Mouse (Mus musculus) heart, embryonic 15.5 days (tissue): ENCODE measurements around the gene Gm18596. TPM values are rescaled to one million over a fixed set of nuclear protein-coding genes. Genes with fewer than 3 reads are reported as not detected.
"Not testable (repeated sequence)": the region's sequence is repeated elsewhere in the genome, so short reads cannot be mapped to it uniquely, and the experiment has no call there.

Experiments used
- ATAC-seq: fragments of 200-750 bp; cut with Nextera tagmentation; replicated peaks from 2 replicates; pipeline ENCODE4 v1.8.0; 2017; ENCODE audit warnings: low read depth, moderate TSS enrichment; ENCODE audit not compliant: insufficient number of reproducible peaks, insufficient read depth, low FRiP score
- H3K27ac ChIP-seq: fragments of 300-500 bp; sonication (generic); 2 replicates; pipeline ENCODE4 v1.5.1; 2015; ENCODE audit warnings: mild to moderate bottlenecking, inconsistent platforms
- H3K27me3 ChIP-seq: fragments of 300-500 bp; sonication (generic); 2 replicates; pipeline ENCODE4 v1.6.1; 2015; ENCODE audit warnings: inconsistent platforms
- H3K36me3 ChIP-seq: fragments of 300-500 bp; sonication (generic); 2 replicates; pipeline ENCODE4 v1.6.1; 2015; ENCODE audit warnings: mild to moderate bottlenecking, inconsistent platforms
- H3K4me1 ChIP-seq: fragments of 300-500 bp; sonication (generic); replicated peaks from 2 replicates; pipeline ENCODE4 v1.6.1; 2015; ENCODE audit warnings: inconsistent platforms
- H3K4me2 ChIP-seq: fragments of 300-500 bp; sonication (generic); 2 replicates; pipeline ENCODE4 v1.6.1; 2015; ENCODE audit warnings: inconsistent platforms, mild to moderate bottlenecking, moderate library complexity
- H3K4me3 ChIP-seq: fragments of 300-500 bp; sonication (generic); 2 replicates; pipeline ENCODE4 v1.5.1; 2015; ENCODE audit warnings: mild to moderate bottlenecking, inconsistent platforms
- H3K9ac ChIP-seq: fragments of 300-500 bp; sonication (generic); 2 replicates; pipeline ENCODE4 v1.6.1; 2015; ENCODE audit warnings: mild to moderate bottlenecking, inconsistent platforms
- H3K9me3 ChIP-seq: fragments of 300-500 bp; sonication (generic); replicated peaks from 2 replicates; pipeline ENCODE4 v1.6.1; 2016; ENCODE audit warnings: inconsistent platforms
- WGBS: fragments of 180-500 bp; shearing (Covaris S2); methylation state at CpG from one replicate; pipeline ENCODE4 v1.1.7; 2015; ENCODE audit warnings: mixed read lengths; 5-methylcytosine and 5-hydroxymethylcytosine counted together
- polyA plus RNA-seq: library from polyadenylated mRNA; unstranded; fragments of >200 nt; fragmentation: Nextera tagmentation; extraction: Ambion mirVana; gene quantifications from 2 replicates; pipeline ENCODE4 v1.2.1, GENCODE M21; 2015

Gene Gm18596
- polyA plus RNA-seq, 1 experiment from 2014 or later, result not detected

DNA sequence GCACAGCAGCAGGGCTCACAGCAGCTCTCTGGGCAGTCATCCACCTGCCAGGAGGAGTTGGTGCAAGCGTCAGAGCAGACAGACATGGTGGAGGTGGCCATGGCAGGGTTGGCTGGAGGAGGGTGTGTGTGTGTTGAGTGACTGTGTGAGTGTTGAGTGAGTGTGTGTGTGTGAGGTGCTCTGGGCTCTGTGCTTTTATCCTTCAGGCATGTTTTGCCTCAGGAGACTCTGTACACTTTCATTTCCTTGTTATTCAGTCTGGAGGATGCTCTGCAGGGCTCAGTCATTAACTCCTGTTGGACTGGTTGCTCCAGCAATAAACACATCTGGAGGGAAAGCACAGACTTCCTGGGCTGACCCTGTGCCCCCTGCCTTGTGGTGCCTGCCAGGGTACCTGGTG, 8.8 kb upstream of the Gm18596 start, which contains the start of gene Gm9736:
Gene Gm9736 (minus strand): TSS at position 101 of the 400 bp plus-strand sequence.
- not testable (repeated sequence) for H3K27ac ChIP-seq, H3K9me3 ChIP-seq, H3K36me3 ChIP-seq, H3K4me1 ChIP-seq, H3K9ac ChIP-seq, ATAC-seq, H3K27me3 ChIP-seq, H3K4me3 ChIP-seq, H3K4me2 ChIP-seq
- WGBS, result 75% methylated on average over 1 of the region's 1 CpGs

DNA sequence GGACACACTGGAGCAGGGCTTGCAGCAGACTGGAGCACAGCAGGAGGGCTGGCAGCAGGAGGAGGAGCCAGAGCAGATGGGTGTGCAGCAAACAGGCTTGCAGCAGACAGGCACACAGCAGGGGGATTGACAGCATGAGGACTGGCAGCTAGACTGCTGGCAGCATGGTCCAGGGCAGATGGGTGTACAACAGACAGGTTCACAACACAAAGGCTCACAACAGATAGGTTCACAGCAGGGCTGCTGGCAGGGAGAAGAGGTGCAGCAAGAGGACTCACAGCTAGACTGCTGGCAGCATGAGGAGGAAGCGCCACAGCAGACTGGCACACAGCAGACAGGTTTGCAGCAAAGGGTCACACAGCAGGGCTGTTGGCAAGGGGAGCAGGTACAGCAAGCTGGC, 8.2 kb upstream of the Gm18596 start:
- 52% methylated on average over 1 of the region's 1 CpGs for WGBS
- not testable (repeated sequence) for ATAC-seq, H3K4me2 ChIP-seq, H3K9me3 ChIP-seq, H3K36me3 ChIP-seq, H3K27ac ChIP-seq, H3K4me3 ChIP-seq, H3K9ac ChIP-seq, H3K4me1 ChIP-seq, H3K27me3 ChIP-seq

DNA sequence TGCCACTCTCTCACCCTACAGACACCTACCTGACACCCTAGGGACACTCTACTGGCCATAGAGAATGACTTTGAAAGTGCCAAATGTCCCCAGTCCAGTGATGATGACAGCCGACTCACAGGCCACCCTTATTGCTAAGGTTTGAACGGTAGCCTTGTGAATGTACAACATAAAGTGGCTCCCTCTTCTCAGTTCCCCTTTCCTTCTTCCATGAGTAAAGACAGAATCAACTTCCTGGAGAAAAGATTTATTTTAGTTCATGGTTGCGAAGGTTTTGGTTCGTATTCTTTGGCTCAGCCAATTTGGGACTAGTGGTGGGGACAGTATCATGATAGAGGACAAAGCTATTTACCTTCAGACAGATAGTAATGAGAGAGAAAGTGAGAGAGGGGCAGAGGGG, 3.5 kb downstream of the Gm18596 start:
- no peak for ATAC-seq
- WGBS, result 83% methylated on average over 4 of the region's 4 CpGs

DNA sequence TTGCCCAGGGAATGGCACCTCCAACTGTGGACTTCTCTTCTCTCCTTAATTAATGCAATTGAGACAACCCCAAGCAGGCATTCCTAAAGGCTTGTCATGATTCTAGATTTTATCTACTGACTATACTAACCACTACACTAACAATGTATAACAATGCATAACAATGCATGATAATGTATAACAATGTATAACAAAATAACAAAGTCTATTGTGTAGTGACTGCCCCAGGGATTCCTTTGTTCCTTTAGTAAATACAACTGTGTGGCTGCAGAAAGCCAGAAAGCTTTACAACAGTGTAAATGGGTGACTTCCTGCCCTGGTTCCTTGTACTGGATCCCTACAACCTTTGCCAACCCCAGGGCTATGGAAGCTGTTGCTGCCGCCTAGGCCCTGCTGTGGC, 6.5 kb downstream of the Gm18596 start:
- Histone ChIP-seq H3K36me3 (no peaks in the 10 kb centered on the region), H3K27me3 (no peaks in the 10 kb centered on the region; the same call in 1 of the 2 replicates), H3K9me3 (0 out of 2 replicates have a peak, but pooled peaks cover 4% of the 10 kb centered on the region), H3K4me1 (no peaks in the 10 kb centered on the region), H3K4me3 (no peak overlapping the region), H3K27ac (no peak overlapping the region), H3K9ac (no peak overlapping the region), H3K4me2 (no peak overlapping the region)
- ATAC-seq, result no peak
- WGBS, result 88% methylated on average over 1 of the region's 1 CpGs

More for the DNA sequence above, 3.5 kb downstream of the Gm18596 start:
- H3K27ac ChIP-seq, result no peak overlapping the region
- H3K4me1 ChIP-seq, result no peaks in the 10 kb centered on the region
- no peaks in the 10 kb centered on the region for H3K36me3 ChIP-seq
- no peaks in the 10 kb centered on the region for H3K27me3 ChIP-seq
- H3K9me3 ChIP-seq, result 0 out of 2 replicates have a peak, but pooled peaks cover 4% of the 10 kb centered on the region
- H3K9ac ChIP-seq, result no peak overlapping the region
- no peak overlapping the region for H3K4me2 ChIP-seq
- no peak overlapping the region for H3K4me3 ChIP-seq

DNA sequence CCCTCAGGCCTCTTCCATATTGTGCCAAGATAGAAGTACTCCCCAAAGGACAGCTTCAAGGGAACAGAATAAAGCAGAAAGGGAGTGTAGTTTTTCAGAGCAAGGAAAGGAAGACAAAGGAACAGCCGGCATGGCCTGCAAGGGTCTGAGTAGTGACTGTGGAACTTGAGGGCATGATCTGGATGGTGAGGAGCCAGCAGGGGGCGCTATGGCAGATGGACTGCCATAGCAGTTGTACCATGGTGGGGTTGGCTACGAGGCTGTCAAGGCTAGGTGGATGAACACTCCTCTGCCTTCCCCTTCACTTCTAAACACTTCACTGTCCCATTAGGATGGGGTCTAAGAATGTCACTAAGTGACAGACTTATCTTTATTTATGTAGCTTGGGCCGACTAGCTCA, 13.2 kb downstream of the Gm18596 start:
- WGBS, result 52% methylated on average over 4 of the region's 4 CpGs
- no peak overlapping the region for H3K4me3 ChIP-seq
- no peak overlapping the region for H3K4me2 ChIP-seq
- no peaks in the 10 kb centered on the region for H3K4me1 ChIP-seq
- no peaks in the 10 kb centered on the region; the same call in 1 of the 2 replicates for H3K27me3 ChIP-seq
- no peak overlapping the region for H3K27ac ChIP-seq
- no peaks in the 10 kb centered on the region for H3K36me3 ChIP-seq
- H3K9me3 ChIP-seq, result no peaks in the 10 kb centered on the region
- ATAC-seq, result no peak
- no peak overlapping the region for H3K9ac ChIP-seq

DNA sequence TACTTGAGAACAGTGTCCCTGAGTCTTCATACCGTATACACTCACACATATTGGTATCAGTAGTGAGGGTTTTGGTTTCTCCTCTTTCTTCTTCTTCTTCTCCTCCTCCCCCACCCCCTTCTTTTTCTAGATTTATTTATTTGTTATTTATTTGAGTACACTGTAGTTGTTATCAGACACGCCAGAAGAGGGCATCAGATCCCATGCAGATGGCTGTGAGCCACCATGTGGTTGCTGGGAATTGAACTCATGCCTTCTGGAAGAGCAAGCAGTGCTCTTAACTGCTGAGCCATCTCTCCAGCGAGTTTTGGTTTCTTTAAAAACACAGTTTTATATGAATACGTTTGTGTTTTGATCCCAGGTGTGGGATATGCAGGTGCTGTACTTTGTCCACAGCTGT, 14.2 kb downstream of the Gm18596 start:
- H3K27ac ChIP-seq, result no peak overlapping the region
- H3K4me1 ChIP-seq, result no peaks in the 10 kb centered on the region
- no peaks in the 10 kb centered on the region for H3K9me3 ChIP-seq
- H3K4me2 ChIP-seq, result no peak overlapping the region
- H3K36me3 ChIP-seq, result no peaks in the 10 kb centered on the region
- no peak overlapping the region for H3K9ac ChIP-seq
- no peak overlapping the region for H3K4me3 ChIP-seq
- 54% methylated on average over 4 of the region's 4 CpGs for WGBS
- H3K27me3 ChIP-seq, result no peaks in the 10 kb centered on the region; the same call in 1 of the 2 replicates
- ATAC-seq, result no peak

DNA sequence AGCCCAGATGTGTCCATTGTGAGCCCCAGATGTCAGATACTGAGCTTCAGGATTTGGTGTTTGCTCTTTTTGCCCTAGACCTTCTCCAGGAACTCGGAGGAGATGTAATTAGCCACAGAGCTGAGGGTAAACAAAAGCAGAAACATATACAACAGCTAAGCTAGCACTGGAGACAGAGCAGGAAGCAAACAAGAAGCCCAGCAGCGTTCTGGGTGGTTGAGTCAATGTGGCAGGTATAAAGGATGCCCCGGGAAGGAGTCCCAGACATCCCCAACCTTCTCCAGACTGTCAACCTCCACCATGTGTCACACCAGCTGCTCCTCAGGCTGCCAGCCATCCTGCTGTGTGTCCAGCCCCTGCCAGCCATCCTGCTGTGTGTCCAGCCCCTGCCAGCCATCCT, 16.3 kb downstream of the Gm18596 start, which contains the start of gene Gm10100:
Gene Gm10100 (plus strand): TSS at position 301 of the 400 bp plus-strand sequence.
- no peak for ATAC-seq
- H3K27ac ChIP-seq, result no peak within 1 kb of the TSS
- WGBS, result 30% methylated on average over 3 of the region's 3 CpGs

DNA sequence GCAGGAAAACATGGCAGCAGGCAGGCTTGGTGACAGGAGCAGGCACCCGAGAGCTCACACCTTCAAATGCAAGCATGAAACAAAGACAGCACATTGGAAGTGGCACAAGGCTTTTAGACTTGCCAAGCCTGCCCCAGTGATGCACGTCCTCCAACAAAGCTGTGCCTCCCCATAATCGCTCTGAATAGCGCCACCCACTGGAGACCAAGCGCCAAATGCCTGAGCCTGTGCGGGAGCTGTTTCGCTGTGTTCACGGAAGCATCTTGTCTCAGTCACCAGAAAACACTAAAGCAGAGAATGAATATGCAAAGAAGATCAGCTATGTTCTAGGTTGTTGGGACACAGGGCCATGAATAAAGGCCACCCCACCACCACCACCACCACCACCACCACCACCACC, 17.6 kb downstream of the Gm18596 start:
- no peak overlapping the region for H3K9ac ChIP-seq
- ATAC-seq, result no peak
- H3K27ac ChIP-seq, result no peak overlapping the region
- H3K27me3 ChIP-seq, result no peaks in the 10 kb centered on the region
- no peaks in the 10 kb centered on the region for H3K4me1 ChIP-seq
- 75% methylated on average over 8 of the region's 8 CpGs for WGBS
- no peaks in the 10 kb centered on the region for H3K9me3 ChIP-seq
- H3K4me2 ChIP-seq, result no peak overlapping the region
- no peak overlapping the region for H3K4me3 ChIP-seq
- no peaks in the 10 kb centered on the region for H3K36me3 ChIP-seq

More for the DNA sequence above, 16.3 kb downstream of the Gm18596 start, which contains the start of gene Gm10100:
- H3K9ac ChIP-seq, result no peak within 1 kb of the TSS
- no peak within 1 kb of the TSS for H3K4me2 ChIP-seq
- H3K36me3 ChIP-seq, result no peaks in the 10 kb centered on the region
- no peaks in the 10 kb centered on the region for H3K4me1 ChIP-seq
- H3K4me3 ChIP-seq, result no peak within 1 kb of the TSS
- no peaks in the 10 kb centered on the region for H3K27me3 ChIP-seq
- H3K9me3 ChIP-seq, result no peaks in the 10 kb centered on the region

DNA sequence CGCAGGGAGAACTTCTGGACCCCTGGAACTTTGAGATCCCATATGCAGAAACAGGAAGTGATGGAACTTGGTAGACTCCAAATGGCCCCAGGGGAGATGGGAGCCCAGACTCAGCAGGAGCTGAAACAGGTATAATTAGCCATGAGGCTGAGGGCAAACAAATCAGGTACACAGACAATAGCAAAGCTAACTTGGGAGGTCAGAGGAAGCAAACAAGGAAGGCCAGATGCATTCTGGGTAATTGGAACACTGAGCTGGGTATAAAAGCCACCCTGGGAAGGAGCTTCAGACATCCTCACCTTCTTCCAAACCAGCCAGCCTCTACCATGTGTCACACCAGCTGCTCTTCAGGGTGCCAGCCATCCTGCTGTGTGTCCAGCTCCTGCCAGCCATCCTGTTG, 22.1 kb downstream of the Gm18596 start, which contains the start of gene Krtap12-1:
Gene Krtap12-1 (plus strand): TSS at position 301 of the 400 bp plus-strand sequence.
- WGBS, result 79% methylated on average over 1 of the region's 1 CpGs
- H3K9me3 ChIP-seq, H3K36me3 ChIP-seq, H3K4me3 ChIP-seq, H3K4me2 ChIP-seq, H3K4me1 ChIP-seq, H3K27ac ChIP-seq, ATAC-seq, H3K27me3 ChIP-seq, H3K9ac ChIP-seq: not testable (repeated sequence)

DNA sequence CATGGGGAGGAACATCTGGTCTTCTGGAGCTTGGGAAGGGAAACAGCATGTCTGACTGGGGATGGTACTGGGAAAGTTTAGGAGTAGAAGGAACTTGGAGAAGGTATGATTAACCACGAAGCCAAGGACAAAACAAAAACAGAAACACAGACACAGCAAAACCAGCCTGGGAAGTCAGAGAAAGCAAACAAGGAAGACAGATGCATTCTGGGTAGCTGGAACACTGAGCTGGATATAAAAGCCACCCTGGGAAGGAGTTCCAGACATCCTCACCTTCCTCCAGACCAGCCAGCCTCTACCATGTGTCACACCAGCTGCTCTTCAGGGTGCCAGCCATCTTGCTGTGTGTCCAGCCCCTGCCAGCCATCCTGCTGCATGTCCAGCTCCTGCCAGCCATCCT, 26.9 kb downstream of the Gm18596 start, which contains the start of gene Gm10142:
Gene Gm10142 (plus strand): TSS at position 301 of the 400 bp plus-strand sequence.
- WGBS, result 61% methylated on average over 1 of the region's 1 CpGs
- H3K4me2 ChIP-seq, result no peak within 1 kb of the TSS
- no peaks in the 10 kb centered on the region for H3K36me3 ChIP-seq
- H3K27me3 ChIP-seq, result no peaks in the 10 kb centered on the region
- no peak for ATAC-seq
- H3K9me3 ChIP-seq, result peaks cover 4% of the 10 kb centered on the region
- no peak within 1 kb of the TSS for H3K27ac ChIP-seq
- no peak within 1 kb of the TSS for H3K4me3 ChIP-seq
- H3K9ac ChIP-seq, result no peak within 1 kb of the TSS
- no peaks in the 10 kb centered on the region for H3K4me1 ChIP-seq

DNA sequence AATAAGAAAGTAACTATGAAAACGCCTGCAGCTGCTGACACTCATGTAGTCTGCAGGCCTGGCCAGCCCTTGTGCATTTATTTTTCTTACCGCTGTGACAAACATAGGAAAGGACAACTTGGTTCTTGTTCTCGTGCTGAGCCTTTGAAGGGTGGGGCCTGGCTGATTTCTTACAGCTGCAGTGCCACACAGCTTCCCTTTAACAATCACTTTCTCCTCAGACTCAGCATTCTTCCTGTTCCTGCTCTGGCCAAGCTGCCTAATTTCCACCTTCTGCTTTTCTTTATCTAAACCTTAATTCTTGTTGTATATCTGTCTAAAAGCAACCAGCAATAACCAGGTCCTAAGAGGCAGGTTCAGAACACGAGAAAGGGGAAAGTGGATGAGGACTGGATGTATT, 28.7 kb downstream of the Gm18596 start:
- Histone ChIP-seq H3K36me3 (no peaks in the 10 kb centered on the region), H3K27ac (no peak overlapping the region), H3K4me1 (no peaks in the 10 kb centered on the region), H3K27me3 (no peaks in the 10 kb centered on the region), H3K4me2 (no peak overlapping the region), H3K4me3 (no peak overlapping the region), H3K9me3 (peaks cover 4% of the 10 kb centered on the region), H3K9ac (no peak overlapping the region)
- WGBS, result 58% methylated on average over 4 of the region's 4 CpGs
- no peak for ATAC-seq

DNA sequence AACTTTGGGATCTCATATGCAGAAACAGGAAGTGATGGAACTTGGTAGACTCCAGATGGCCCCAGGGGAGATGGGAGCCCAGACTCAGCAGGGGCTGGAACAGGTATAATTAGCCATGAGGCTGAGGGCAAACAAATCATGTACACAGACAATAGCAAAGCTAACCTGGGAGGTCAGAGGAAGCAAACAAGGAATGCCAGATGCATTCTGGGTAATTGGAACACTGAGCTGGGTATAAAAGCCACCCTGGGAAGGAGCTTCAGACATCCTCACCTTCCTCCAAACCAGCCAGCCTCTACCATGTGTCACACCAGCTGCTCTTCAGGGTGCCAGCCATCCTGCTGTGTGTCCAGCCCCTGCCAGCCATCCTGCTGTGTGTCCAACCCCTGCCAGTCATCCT, 31.3 kb downstream of the Gm18596 start, which contains the start of gene Gm10024:
Gene Gm10024 (plus strand): TSS at position 301 of the 400 bp plus-strand sequence.
- ATAC-seq, H3K9ac ChIP-seq, H3K4me1 ChIP-seq, H3K27me3 ChIP-seq, H3K27ac ChIP-seq, H3K4me3 ChIP-seq, H3K4me2 ChIP-seq, H3K36me3 ChIP-seq, H3K9me3 ChIP-seq: not testable (repeated sequence)
